Mouse (Mus musculus) fat pad, adult 2 months (tissue): ENCODE data around the gene Ttc25.
"Not testable (repeated sequence)": the region's sequence is repeated elsewhere in the genome, so short reads cannot be mapped to it uniquely, and the experiment has no call there.

Source experiments
- DNase-seq: peaks from one replicate; pipeline ENCODE4 v3.0.0-alpha.2; 2011; ENCODE audit warnings: low read depth, low spot score; ENCODE audit errors: extremely low read depth

Gene Ttc25

DNA sequence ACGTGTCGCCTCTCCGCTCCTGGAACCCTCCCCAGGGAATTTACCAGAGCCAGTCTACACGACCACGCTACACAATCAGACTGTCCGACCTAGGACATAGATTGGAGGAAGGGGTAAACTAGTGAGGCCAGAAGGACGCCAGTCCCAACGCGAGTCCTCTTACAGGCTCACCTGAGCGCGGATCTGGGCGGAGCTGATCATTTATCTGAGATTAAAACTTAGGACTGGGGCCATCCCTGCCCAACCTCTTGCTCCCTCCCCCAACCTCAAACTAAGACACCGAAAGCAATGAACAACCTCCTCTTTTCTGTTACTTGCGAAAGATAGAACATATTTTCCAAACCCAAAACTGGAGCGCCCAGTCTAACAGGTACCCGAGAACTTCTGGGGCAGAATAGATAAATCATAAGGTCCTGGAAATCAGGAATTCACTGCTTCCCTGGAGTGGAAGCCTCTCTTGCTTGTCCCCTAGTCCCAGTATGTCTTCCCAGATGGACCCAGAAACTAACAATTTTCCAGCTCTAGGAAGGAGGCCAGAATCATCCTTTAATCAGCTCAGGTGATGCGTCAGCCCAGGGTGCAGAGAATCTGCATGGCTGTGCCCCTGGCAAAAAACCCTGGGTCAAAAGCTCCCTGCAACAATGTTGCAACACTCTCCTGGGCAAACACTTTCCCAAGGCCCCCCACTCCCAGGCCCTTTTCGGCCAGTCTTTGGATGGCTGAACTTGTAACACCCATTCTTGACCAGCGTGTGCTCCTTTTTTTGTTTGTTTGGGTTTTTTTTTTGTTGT is 16.8 kb upstream of the Ttc25 start:
- DNase-seq: no peak

- no peak for DNase-seq
Observed at GRCm38 (mm10) chr11:100533871-100534270, 11.5 kb upstream of the Ttc25 start.

GRCm38 (mm10) chr11:100534411-100534810 is 11.0 kb upstream of the Ttc25 start:
- not testable (repeated sequence) for DNase-seq

- not testable (repeated sequence) for DNase-seq
Observed at GRCm38 (mm10) chr11:100534821-100535220, 10.6 kb upstream of the Ttc25 start.

GRCm38 (mm10) chr11:100535996-100536395 is 9.4 kb upstream of the Ttc25 start:
- no peak for DNase-seq

- DNase-seq: no peak
Observed at GRCm38 (mm10) chr11:100536466-100536865, 8.9 kb upstream of the Ttc25 start.

- DNase-seq: no peak
Observed at GRCm38 (mm10) chr11:100540966-100541365, 4.4 kb upstream of the Ttc25 start.

GRCm38 (mm10) chr11:100541577-100541976 is 3.8 kb upstream of the Ttc25 start:
- DNase-seq: no peak

- no peak for DNase-seq
Observed at GRCm38 (mm10) chr11:100545746-100546085, 309 bp downstream of the Ttc25 start.

GRCm38 (mm10) chr11:100546955-100547354 is 1.5 kb downstream of the Ttc25 start:
- peak; percentile 93 for DNase-seq

DNA sequence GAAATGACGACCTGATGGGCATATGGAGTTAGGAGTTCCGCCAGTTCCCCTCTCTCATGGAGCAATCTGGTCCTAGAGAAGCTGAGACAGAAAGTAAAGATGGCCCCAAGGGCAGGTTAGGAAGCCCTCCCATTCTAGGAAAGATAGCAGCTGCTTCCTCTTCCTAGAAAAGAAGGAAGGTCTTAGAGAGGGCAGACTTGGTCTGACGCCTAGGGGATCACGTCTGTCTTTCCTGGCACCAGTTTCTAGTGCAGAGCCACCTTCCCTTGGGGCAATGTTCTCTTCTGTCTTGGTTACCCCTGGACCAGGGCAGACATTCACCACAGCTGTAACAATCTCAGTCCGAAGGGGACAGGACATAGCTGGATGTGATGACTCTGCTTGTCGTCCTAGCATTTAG is 2.7 kb downstream of the Ttc25 start:
- no peak for DNase-seq

DNA sequence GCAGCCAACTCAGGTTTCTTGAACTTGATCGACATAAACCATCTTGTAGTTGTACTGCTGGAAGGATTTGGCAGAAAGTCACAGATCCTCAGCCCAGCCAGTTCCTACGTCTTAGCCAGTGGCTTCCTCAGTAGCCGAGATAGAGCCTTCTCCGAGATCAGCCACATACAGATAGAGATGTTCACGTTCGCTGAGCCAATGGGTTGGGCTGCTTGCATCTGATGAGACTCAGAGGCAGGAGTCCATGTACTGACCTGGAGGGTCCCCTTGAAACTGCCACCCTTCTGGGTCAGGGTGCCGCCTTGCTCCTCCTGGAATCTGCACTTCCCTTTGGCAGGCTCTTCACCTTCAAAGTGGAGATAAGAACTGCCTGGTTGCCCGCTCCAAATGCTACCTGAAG is 4.1 kb downstream of the Ttc25 start:
- no peak for DNase-seq

GRCm38 (mm10) chr11:100550101-100550500 is 4.7 kb downstream of the Ttc25 start:
- DNase-seq: no peak

- DNase-seq: no peak
Observed at GRCm38 (mm10) chr11:100552842-100553241, 7.4 kb downstream of the Ttc25 start.

DNA sequence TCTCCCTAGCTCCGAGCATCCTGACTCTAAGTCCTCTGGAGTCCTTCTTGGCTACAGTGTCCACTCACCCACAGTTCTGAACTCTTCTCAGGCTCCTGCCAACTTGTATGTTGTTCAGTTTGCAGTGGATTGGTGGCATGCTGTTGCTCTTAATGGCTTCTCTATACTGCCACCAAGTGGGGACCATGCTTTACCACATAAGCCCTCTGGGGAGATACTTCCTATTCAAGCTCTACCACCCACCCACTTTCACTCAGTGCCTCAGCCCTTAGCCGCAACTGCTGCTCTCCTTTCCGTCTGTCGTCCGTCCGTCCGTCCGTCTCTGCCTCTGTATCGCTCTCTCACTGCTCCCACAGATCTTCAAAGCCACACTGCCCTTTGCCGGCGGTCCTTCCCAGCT is 10.2 kb downstream of the Ttc25 start:
- DNase-seq: peak; percentile 61

DNA sequence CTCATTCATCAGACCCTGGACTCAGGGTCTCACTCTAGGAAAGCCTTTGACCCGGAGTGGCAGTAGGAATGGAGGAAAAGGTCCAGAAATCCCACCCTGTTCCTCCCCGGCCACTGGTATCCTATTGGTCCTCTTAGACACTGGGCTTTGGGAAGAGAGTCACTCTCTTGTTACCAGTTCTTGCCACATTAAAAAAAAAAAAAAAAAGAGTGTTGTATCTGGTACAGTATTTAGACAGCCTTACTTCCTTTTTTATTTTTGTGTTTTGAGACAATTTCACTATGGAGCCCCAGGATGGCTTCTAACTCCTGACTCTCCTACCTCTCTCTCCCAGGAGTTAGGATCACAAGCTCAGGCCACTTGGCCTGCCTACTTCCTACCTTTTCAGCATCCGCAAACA is 12.2 kb downstream of the Ttc25 start:
- no peak for DNase-seq

DNA sequence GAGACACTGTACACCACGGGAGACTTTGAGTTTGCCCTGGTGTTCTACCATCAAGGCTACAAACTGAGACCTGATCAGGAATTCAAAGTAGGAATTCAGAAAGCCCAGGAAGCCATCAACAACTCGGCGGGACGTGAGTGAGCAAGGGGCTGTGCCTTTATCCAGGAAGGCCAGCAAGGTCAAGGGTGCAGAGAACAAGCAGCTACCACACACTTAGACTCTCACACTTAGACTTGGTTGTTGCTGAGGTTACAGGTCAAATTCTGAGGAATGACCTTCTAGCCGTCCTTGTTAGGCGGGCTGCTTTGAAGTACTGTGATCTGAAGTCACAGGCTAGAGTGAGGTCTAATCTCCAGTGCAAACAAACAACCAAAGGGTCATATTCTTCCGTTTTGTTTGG is 14.1 kb downstream of the Ttc25 start:
- no peak for DNase-seq

DNA sequence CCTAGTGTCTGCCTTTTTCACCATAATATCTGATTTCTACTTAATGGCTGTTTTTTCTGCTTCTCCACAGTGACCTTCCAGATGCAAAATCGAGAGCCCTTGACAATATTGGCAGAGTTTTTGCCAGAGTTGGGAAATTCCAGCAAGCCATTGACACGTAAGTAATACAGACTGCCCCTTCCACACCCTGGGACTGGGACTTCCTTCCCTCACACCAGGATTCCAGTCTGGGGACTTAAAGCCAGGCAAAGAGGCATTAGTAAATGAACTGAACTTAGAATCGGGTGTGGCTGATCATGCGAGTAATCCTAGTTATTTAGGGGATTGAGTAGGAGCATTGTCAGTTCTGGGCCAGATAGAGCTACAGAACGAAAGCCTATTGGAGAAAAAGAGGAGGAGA is 16.3 kb downstream of the Ttc25 start:
- DNase-seq: no peak

DNA sequence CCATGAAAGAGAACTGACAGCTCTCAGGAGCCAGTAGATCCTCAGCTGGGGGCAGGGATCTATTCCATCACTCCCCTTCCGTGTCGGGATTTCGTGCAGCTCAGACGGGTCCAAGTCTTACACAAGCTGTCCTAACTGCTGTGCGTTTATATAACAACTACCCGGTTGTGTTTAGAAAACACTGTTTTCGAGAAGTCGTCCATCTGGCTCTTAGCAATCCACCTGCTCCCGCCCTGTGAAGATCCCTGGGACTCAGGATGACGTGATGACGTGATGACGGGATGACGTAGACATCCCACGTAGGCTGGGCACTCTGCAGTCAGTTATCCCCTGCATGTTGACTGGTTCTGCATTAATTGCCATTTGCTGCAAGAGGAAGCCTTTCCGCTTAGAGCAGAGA is 18.9 kb downstream of the Ttc25 start:
- no peak for DNase-seq

GRCm38 (mm10) chr11:100564703-100565102 is 19.3 kb downstream of the Ttc25 start:
- DNase-seq: no peak

- DNase-seq: no peak
Observed at GRCm38 (mm10) chr11:100567229-100567628, 21.8 kb downstream of the Ttc25 start.

- no peak for DNase-seq
Observed at GRCm38 (mm10) chr11:100567815-100568245, 22.4 kb downstream of the Ttc25 start.

DNA sequence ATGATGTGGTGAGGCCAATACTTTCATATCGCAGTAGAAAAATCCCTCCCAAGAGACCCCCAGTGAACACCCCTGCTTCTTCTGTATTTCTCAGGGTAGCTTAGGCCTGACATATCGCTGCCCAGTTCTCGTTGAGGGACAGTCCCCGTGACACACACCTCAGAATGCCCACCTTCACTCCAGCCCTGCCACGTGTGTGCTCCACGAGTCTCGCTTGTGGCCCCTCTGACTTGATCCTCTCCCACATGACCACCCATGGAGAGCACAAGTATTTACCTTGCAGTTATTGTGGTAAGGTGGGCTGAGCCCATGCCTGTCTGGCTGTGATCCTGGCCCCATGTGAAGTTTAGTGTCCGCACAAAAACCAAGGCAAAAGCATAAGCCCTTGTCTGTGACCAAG is 23.3 kb downstream of the Ttc25 start:
- DNase-seq: no peak
